Mouse (Mus musculus): ENCODE measurements around the gene Tmem222.

- TF ChIP-seq GATA1 (IDR thresholded peaks at IDR 0.05; ENCODE audit: borderline replicate concordance, low read length) = no peak
- no peak for TF ChIP-seq CTCF (IDR thresholded peaks at IDR 0.05; ENCODE audit: low read depth, low read length)
- TF ChIP-seq TAL1 (conservative IDR thresholded peaks at IDR 0.05; ENCODE audit: low read depth, low read length) = no peak
- TF ChIP-seq POLR2AphosphoS5 (IDR thresholded peaks at IDR 0.05; ENCODE audit: insufficient replicate concordance, low read depth, low read length) = no peak
Measured at GRCm38 (mm10) chr4:133251214-133251613, 26.4 kb downstream of the Tmem222 start.
